Mouse (Mus musculus) brain, embryonic 14.5 days (tissue): ENCODE results near the gene Man2a1.

Experiments
- CTCF ChIP-seq: fragments of 200-500 bp; IDR thresholded peaks from 2 replicates; pipeline ENCODE4 v1.5.1; 2012; ENCODE audit warnings: inconsistent platforms, mild to moderate bottlenecking, moderate library complexity, borderline replicate concordance; ENCODE audit not compliant: insufficient read depth, insufficient read length; ENCODE audit errors: extremely low read depth
- POLR2A ChIP-seq: fragments of 200-500 bp; IDR thresholded peaks from 2 replicates; pipeline ENCODE4 v1.6.1; 2012; ENCODE audit warnings: mild to moderate bottlenecking, inconsistent platforms, borderline replicate concordance; ENCODE audit not compliant: poor library complexity, insufficient read depth, insufficient read length, severe bottlenecking; ENCODE audit errors: extremely low read depth

- TF ChIP-seq CTCF (no peak), POLR2A (no peak)
Observed at GRCm38 (mm10) chr17:64689614-64690013, 89.1 kb downstream of the Man2a1 start.
